Mouse (Mus musculus): ENCODE results near the gene Grid2.

Grid2 gene

GRCm38 (mm10) chr6:64730506-64731020 lies 1474.9 kb downstream of the Grid2 start:
- DNase-seq (ENCODE audit: low spot score), result no peak

DNA sequence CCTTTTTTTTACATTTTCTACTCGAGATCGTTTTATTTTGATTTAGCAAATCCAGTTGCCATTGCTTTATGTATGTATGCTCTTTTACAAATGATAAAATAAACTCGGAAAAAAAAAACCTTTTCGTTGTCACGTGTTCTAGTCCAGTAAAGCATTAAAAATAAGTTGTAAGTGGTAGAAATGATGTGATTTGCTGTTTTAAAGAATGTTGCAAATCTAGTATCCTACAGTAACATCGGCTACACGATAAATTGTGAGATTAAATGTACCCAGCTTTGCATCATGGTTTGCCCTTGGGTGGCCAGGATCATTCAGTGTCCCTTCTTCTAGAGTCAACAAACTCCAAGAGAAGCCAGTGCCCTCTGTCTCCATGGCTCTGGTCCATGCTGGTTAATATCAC lies 1475.5 kb downstream of the Grid2 start:
- DNase-seq (ENCODE audit: low spot score), result no peak

DNA sequence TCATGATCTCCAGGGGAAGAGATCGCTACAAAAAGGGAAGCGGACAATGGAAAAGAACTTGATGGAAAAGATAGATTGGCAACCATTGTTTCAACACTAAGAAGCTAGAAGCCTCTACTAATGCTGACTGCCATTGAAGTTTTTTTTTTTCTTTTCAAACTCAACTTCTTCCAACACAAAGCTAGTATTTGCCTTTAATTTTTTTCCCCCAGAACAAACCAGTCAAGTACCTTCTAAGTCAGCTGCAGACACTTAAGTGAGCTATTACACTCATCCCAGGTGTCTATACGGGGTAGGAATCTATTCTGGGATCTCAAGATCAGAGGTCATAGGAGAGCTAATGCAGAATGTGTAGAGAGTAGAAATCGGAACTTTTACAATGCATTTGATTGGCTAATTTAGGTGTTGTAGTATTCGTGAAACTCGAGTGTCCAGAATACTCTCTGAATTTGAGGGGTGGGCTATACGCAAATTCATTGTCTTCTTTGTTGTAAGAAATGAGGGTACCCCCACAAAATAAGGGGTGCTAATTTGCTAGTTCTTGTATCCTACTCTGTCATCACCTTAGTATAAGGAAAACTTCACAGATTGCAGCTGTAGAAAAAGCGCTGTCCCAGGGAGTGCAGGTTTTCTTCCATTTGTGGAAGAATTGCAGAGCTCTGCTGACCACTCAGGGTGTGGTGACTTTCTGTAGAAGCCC lies 1476.1 kb downstream of the Grid2 start:
- no peak for DNase-seq (ENCODE audit: low spot score)

GRCm38 (mm10) chr6:64733311-64733710 lies 1477.6 kb downstream of the Grid2 start:
- DNase-seq (ENCODE audit: low spot score), result no peak

DNA sequence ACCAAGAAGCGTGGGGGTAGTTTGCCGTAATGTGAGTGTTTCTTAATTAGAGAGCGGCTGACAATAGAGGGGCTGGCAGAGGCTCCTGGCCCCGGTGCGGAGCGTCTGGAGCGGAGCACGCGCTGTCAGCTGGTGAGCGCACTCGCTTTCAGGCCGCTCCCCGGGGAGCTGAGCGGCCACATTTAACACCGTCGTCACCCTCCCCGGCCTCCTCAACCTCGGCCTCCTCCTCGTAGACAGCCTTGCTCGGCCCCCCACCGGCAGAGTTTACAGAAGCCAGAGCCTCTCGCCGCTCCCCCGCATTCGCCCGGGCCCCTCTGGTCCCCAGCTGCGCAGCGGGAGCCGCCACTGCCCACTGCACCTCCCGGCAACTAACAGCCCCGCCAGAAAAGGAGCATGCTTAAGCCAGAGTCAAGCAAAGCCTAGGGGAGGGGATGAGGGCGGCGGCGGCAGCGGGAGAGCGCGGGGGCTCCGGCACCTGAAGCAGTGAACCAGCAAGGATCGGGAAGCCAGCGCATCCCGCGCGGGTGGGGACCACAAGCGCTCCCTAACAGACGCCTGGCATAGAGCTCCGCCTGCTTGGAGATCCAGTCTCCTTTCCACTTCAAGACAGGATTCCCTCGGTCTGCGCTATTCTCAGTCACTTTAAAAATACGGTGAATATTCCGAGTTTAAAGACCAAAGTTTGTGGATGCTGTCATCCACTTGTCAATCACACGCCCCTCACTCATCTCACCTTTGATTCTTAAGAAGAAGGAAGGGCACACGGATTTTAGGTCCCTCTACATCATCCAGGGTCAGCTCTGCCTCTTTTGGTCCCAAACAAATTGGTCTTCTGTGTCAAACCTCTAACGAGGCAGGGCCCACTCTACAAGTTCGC lies 1479.0 kb downstream of the Grid2 start:
- no peak for DNase-seq (ENCODE audit: low spot score)

GRCm38 (mm10) chr6:64736317-64736716 lies 1480.6 kb downstream of the Grid2 start:
- no peak for DNase-seq (ENCODE audit: low spot score)

- DNase-seq (ENCODE audit: low spot score), result no peak
These were observed 1487.3 kb downstream of the Grid2 start for GRCm38 (mm10) chr6:64742915-64743489.

Data from urinary bladder, postnatal 14 days (tissue).